Mouse (Mus musculus) CH12.LX (cell line): ENCODE measurements at regions not wholly inside any gene's neighbourhood (a gene's known extent, or its start where the extent isn't known, plus 50 kb on each side); places are given as distances from the start of the nearest gene placed in this dataset.
"Not testable (repeated sequence)": the region's sequence is repeated elsewhere in the genome, so short reads cannot be mapped to it uniquely, and the experiment has no call there.

Experiments
- DNase-seq: peaks from one replicate; pipeline ENCODE4 v3.0.0-alpha.2; 2013; ENCODE audit errors: extremely low read depth
- H3K27ac ChIP-seq: 2 replicates; pipeline ENCODE4 v1.5.1; 2012; ENCODE audit warnings: low read depth, mild to moderate bottlenecking, control low read depth, moderate library complexity; ENCODE audit not compliant: insufficient read depth
- H3K27me3 ChIP-seq: replicated peaks from 2 replicates; pipeline ENCODE3; 2012; ENCODE audit warnings: inconsistent platforms
- H3K36me3 ChIP-seq, 2 experiments: replicated peaks in 1 of 2; 2 replicates each; pipeline versions ENCODE3 to v1.6.1; 2012; ENCODE audit warnings: inconsistent platforms in 1 of 2, low read length in 1 of 2, mild to moderate bottlenecking in 1 of 2, mixed read lengths in 1 of 2, moderate library complexity in 1 of 2; ENCODE audit not compliant: control insufficient read depth in 1 of 2, insufficient read depth in 1 of 2
- H3K4me1 ChIP-seq, 2 experiments: 2 replicates each; pipeline ENCODE4 v1.6.1; 2012; ENCODE audit warnings: inconsistent platforms in 1 of 2, moderate library complexity in 1 of 2; ENCODE audit not compliant: insufficient read depth in 2 of 2, control insufficient read depth in 1 of 2
- H3K4me2 ChIP-seq: 2 replicates; pipeline ENCODE4 v1.6.1; 2012; ENCODE audit warnings: low read depth, mild to moderate bottlenecking, control low read depth; ENCODE audit not compliant: poor library complexity, insufficient read depth, severe bottlenecking
- H3K4me3 ChIP-seq, 3 experiments: fragments of 150-350 bp in 1 of 3; sonication (generic) in 1 of 3; replicated peaks in 1 of 3; 2 replicates each; pipeline versions ENCODE3 to v1.5.1; 2011 to 2012; ENCODE audit warnings: low read depth in 2 of 3, low read length in 2 of 3, mild to moderate bottlenecking in 2 of 3, moderate library complexity in 2 of 3, control low read depth in 1 of 3, improper control_type of control experiment in 1 of 3, inconsistent platforms in 1 of 3, mixed read lengths in 1 of 3; ENCODE audit not compliant: poor library complexity in 1 of 3
- H3K79me2 ChIP-seq: replicated peaks from 2 replicates; pipeline ENCODE4 v1.6.1; 2012; ENCODE audit warnings: mild to moderate bottlenecking, moderate library complexity; ENCODE audit not compliant: control insufficient read depth, poor library complexity, insufficient read depth, severe bottlenecking; ENCODE audit errors: extremely low read depth
- H3K9ac ChIP-seq: 2 replicates; pipeline ENCODE4 v1.6.1; 2012; ENCODE audit warnings: low read depth, mild to moderate bottlenecking, control low read depth, moderate library complexity; ENCODE audit not compliant: insufficient read depth
- H3K9me3 ChIP-seq: replicated peaks from 2 replicates; pipeline ENCODE3; 2012; ENCODE audit warnings: low read length, inconsistent platforms, mixed read lengths
- BHLHE40 ChIP-seq: IDR thresholded peaks from 2 replicates; pipeline ENCODE4 v1.6.1; 2011; ENCODE audit warnings: mild to moderate bottlenecking, low read depth, low read length, improper control_type of control experiment
- E2F4 ChIP-seq: IDR thresholded peaks from 2 replicates; pipeline ENCODE4 v1.6.1; 2011; ENCODE audit warnings: low read depth, low read length, improper control_type of control experiment; ENCODE audit not compliant: insufficient replicate concordance
- JUN ChIP-seq: IDR thresholded peaks from 2 replicates; pipeline ENCODE4 v1.6.1; 2011; ENCODE audit warnings: low read depth, mild to moderate bottlenecking, low read length, improper control_type of control experiment, moderate library complexity; ENCODE audit not compliant: insufficient read depth
- KAT2A ChIP-seq: IDR thresholded peaks from 2 replicates; pipeline ENCODE4 v1.6.1; 2012; ENCODE audit warnings: low read length, improper control_type of control experiment, inconsistent platforms; ENCODE audit not compliant: insufficient replicate concordance
- MAFK ChIP-seq: IDR thresholded peaks from 2 replicates; pipeline ENCODE4 v1.6.1; 2011; ENCODE audit warnings: low read length, improper control_type of control experiment; ENCODE audit not compliant: insufficient replicate concordance
- MAZ ChIP-seq: IDR thresholded peaks from 2 replicates; pipeline ENCODE4 v1.6.1; 2012; ENCODE audit warnings: low read depth, mild to moderate bottlenecking, inconsistent platforms, low read length, improper control_type of control experiment, moderate library complexity
- NELFE ChIP-seq: IDR thresholded peaks from 2 replicates; pipeline ENCODE4 v1.6.1; 2011; ENCODE audit warnings: low read depth, low read length, improper control_type of control experiment
- NRF1 ChIP-seq: IDR thresholded peaks from 2 replicates; pipeline ENCODE4 v1.6.1; 2014; ENCODE audit warnings: low read depth, mild to moderate bottlenecking, inconsistent platforms, low read length, improper control_type of control experiment, moderate library complexity
- PAX5 ChIP-seq: IDR thresholded peaks from 2 replicates; pipeline ENCODE4 v1.6.1; 2012; ENCODE audit warnings: low read length, inconsistent platforms, mixed read lengths
- RAD21 ChIP-seq: IDR thresholded peaks from 2 replicates; pipeline ENCODE4 v1.6.1; 2011; ENCODE audit warnings: low read depth, mild to moderate bottlenecking, low read length, improper control_type of control experiment, moderate library complexity
- TBP ChIP-seq: conservative IDR thresholded peaks from 2 replicates; pipeline ENCODE4 v1.6.1; 2011; ENCODE audit warnings: low read depth, low read length, improper control_type of control experiment
- USF1 ChIP-seq: IDR thresholded peaks from 2 replicates; pipeline ENCODE4 v1.6.1; 2014; ENCODE audit warnings: low read depth, mild to moderate bottlenecking, inconsistent platforms, low read length, improper control_type of control experiment
- USF2 ChIP-seq: conservative IDR thresholded peaks from 2 replicates; pipeline ENCODE4 v1.6.1; 2011; ENCODE audit warnings: low read depth, low read length, improper control_type of control experiment
- dilution Hi-C: fragments of 300-500 bp; cut with MboI; formaldehyde crosslinking; loops from 2 replicates; pipeline ENCODE4 v1.14.3; 2020; ENCODE audit warnings: low sequenced_read_pairs; ENCODE audit not compliant: extremely low pct_unique_long_range_greater_than_20kb, extremely low pct_ligation_motif_present
- in situ Hi-C: fragments of 300-500 bp; cut with MboI; formaldehyde crosslinking; loops from 3 replicates; pipeline ENCODE4 v1.14.3; 2019; ENCODE audit warnings: low sequenced_read_pairs, low pct_ligation_motif_present, low pct_unique_long_range_greater_than_20kb, mixed read lengths

- Histone ChIP-seq H3K4me2 (no peak overlapping the region), H3K4me1 (peaks cover 0 to 8% of the 10 kb centered on the region in 2 experiments; a peak in 2 of 4 replicates)
- in situ Hi-C loops, result no loop called here
- no peak for TF ChIP-seq BHLHE40
- no peak for TF ChIP-seq NRF1
- no peak for TF ChIP-seq MAFK
- no peak for TF ChIP-seq E2F4
- TF ChIP-seq TBP, result no peak
- TF ChIP-seq JUN, result no peak
- TF ChIP-seq PAX5, result no peak
- TF ChIP-seq MAZ, result no peak
- no peak for TF ChIP-seq NELFE
- TF ChIP-seq KAT2A, result no peak
- TF ChIP-seq, all 38 proteins: peak for 0
- Histone ChIP-seq H3K27me3 (no peaks in the 10 kb centered on the region), H3K79me2 (no peaks in the 10 kb centered on the region), H3K9ac (no peak overlapping the region), H3K9me3 (peaks cover 33% of the 10 kb centered on the region), H3K36me3 (peaks cover 0 to 2% of the 10 kb centered on the region in 2 experiments), H3K4me3 (no peak overlapping the region), H3K27ac (no peak overlapping the region)
- dilution Hi-C loops, result no loop called here
- no peak for DNase-seq
Measured at GRCm38 (mm10) chr13:97468874-97469593, 228.1 kb downstream of the Enc1 start.

- H3K4me1 ChIP-seq, dilution Hi-C loops, in situ Hi-C loops, H3K27ac ChIP-seq, DNase-seq, H3K79me2 ChIP-seq, H3K4me3 ChIP-seq, H3K27me3 ChIP-seq, H3K4me2 ChIP-seq, H3K9ac ChIP-seq, H3K36me3 ChIP-seq: not testable (repeated sequence)
- peaks cover 28% of the 10 kb centered on the region for H3K9me3 ChIP-seq
Measured at GRCm38 (mm10) chr13:97466585-97466984, 225.7 kb downstream of the Enc1 start.

- dilution Hi-C loops (no loop called here), in situ Hi-C loops (no loop called here)
- DNase-seq, result no peak
- Histone ChIP-seq H3K9ac (no peak overlapping the region), H3K27ac (no peak overlapping the region), H3K36me3 (no peaks in the 10 kb centered on the region), H3K79me2 (no peaks in the 10 kb centered on the region), H3K4me2 (no peak overlapping the region), H3K9me3 (peaks cover 25% of the 10 kb centered on the region), H3K4me3 (no peak overlapping the region), H3K27me3 (no peaks in the 10 kb centered on the region), H3K4me1 (peaks cover 0 to 8% of the 10 kb centered on the region in 2 experiments; a peak in 2 of 4 replicates)
- TF ChIP-seq USF1 (peak; percentile 60), USF2 (peak; percentile 34), RAD21 (no peak), BHLHE40 (0 out of 2 replicates have a peak, but pooled peaks have one; percentile 12)
Measured at GRCm38 (mm10) chr13:97463798-97464197, 222.9 kb downstream of the Enc1 start.
